Mouse (Mus musculus) CH12.LX (cell line): ENCODE results near the gene Ezh2. TPM values are rescaled to one million over a fixed set of nuclear protein-coding genes. Genes with fewer than 3 reads are reported as not detected.

ENCODE experiments used
- DNase-seq: peaks from one replicate; pipeline ENCODE4 v3.0.0-alpha.2; 2013; ENCODE audit errors: extremely low read depth
- H3K27ac ChIP-seq: 2 replicates; pipeline ENCODE4 v1.5.1; 2012; ENCODE audit warnings: low read depth, mild to moderate bottlenecking, control low read depth, moderate library complexity; ENCODE audit not compliant: insufficient read depth
- H3K27me3 ChIP-seq: replicated peaks from 2 replicates; pipeline ENCODE3; 2012; ENCODE audit warnings: inconsistent platforms
- H3K36me3 ChIP-seq, 2 experiments: replicated peaks in 1 of 2; 2 replicates each; pipeline versions ENCODE3 to v1.6.1; 2012; ENCODE audit warnings: inconsistent platforms in 1 of 2, low read length in 1 of 2, mild to moderate bottlenecking in 1 of 2, mixed read lengths in 1 of 2, moderate library complexity in 1 of 2; ENCODE audit not compliant: control insufficient read depth in 1 of 2, insufficient read depth in 1 of 2
- H3K4me1 ChIP-seq, 2 experiments: 2 replicates each; pipeline ENCODE4 v1.6.1; 2012; ENCODE audit warnings: inconsistent platforms in 1 of 2, moderate library complexity in 1 of 2; ENCODE audit not compliant: insufficient read depth in 2 of 2, control insufficient read depth in 1 of 2
- H3K4me2 ChIP-seq: 2 replicates; pipeline ENCODE4 v1.6.1; 2012; ENCODE audit warnings: low read depth, mild to moderate bottlenecking, control low read depth; ENCODE audit not compliant: poor library complexity, insufficient read depth, severe bottlenecking
- H3K4me3 ChIP-seq, 3 experiments: fragments of 150-350 bp in 1 of 3; sonication (generic) in 1 of 3; replicated peaks in 1 of 3; 2 replicates each; pipeline versions ENCODE3 to v1.5.1; 2011 to 2012; ENCODE audit warnings: low read depth in 2 of 3, low read length in 2 of 3, mild to moderate bottlenecking in 2 of 3, moderate library complexity in 2 of 3, control low read depth in 1 of 3, improper control_type of control experiment in 1 of 3, inconsistent platforms in 1 of 3, mixed read lengths in 1 of 3; ENCODE audit not compliant: poor library complexity in 1 of 3
- H3K79me2 ChIP-seq: replicated peaks from 2 replicates; pipeline ENCODE4 v1.6.1; 2012; ENCODE audit warnings: mild to moderate bottlenecking, moderate library complexity; ENCODE audit not compliant: control insufficient read depth, poor library complexity, insufficient read depth, severe bottlenecking; ENCODE audit errors: extremely low read depth
- H3K9ac ChIP-seq: 2 replicates; pipeline ENCODE4 v1.6.1; 2012; ENCODE audit warnings: low read depth, mild to moderate bottlenecking, control low read depth, moderate library complexity; ENCODE audit not compliant: insufficient read depth
- H3K9me3 ChIP-seq: replicated peaks from 2 replicates; pipeline ENCODE3; 2012; ENCODE audit warnings: low read length, inconsistent platforms, mixed read lengths
- BHLHE40 ChIP-seq: IDR thresholded peaks from 2 replicates; pipeline ENCODE4 v1.6.1; 2011; ENCODE audit warnings: mild to moderate bottlenecking, low read depth, low read length, improper control_type of control experiment
- CHD2 ChIP-seq: IDR thresholded peaks from 2 replicates; pipeline ENCODE4 v1.6.1; 2011; ENCODE audit warnings: low read length, improper control_type of control experiment
- EP300 ChIP-seq: IDR thresholded peaks from 2 replicates; pipeline ENCODE4 v1.6.1; 2011; ENCODE audit warnings: low read length, improper control_type of control experiment
- GABPA ChIP-seq: IDR thresholded peaks from 2 replicates; pipeline ENCODE4 v1.6.1; 2012; ENCODE audit warnings: low read depth, low read length, improper control_type of control experiment, inconsistent platforms; ENCODE audit not compliant: insufficient replicate concordance
- HCFC1 ChIP-seq: IDR thresholded peaks from 2 replicates; pipeline ENCODE4 v1.6.1; 2012; ENCODE audit warnings: low read depth, mild to moderate bottlenecking, inconsistent platforms, low read length, improper control_type of control experiment
- JUN ChIP-seq: IDR thresholded peaks from 2 replicates; pipeline ENCODE4 v1.6.1; 2011; ENCODE audit warnings: low read depth, mild to moderate bottlenecking, low read length, improper control_type of control experiment, moderate library complexity; ENCODE audit not compliant: insufficient read depth
- JUND ChIP-seq: conservative IDR thresholded peaks from 2 replicates; pipeline ENCODE4 v1.6.1; 2011; ENCODE audit warnings: low read depth, low read length, improper control_type of control experiment
- MAX ChIP-seq: IDR thresholded peaks from 2 replicates; pipeline ENCODE4 v1.6.1; 2011; ENCODE audit warnings: low read length, improper control_type of control experiment
- MAZ ChIP-seq: IDR thresholded peaks from 2 replicates; pipeline ENCODE4 v1.6.1; 2012; ENCODE audit warnings: low read depth, mild to moderate bottlenecking, inconsistent platforms, low read length, improper control_type of control experiment, moderate library complexity
- NELFE ChIP-seq: IDR thresholded peaks from 2 replicates; pipeline ENCODE4 v1.6.1; 2011; ENCODE audit warnings: low read depth, low read length, improper control_type of control experiment
- NRF1 ChIP-seq: IDR thresholded peaks from 2 replicates; pipeline ENCODE4 v1.6.1; 2014; ENCODE audit warnings: low read depth, mild to moderate bottlenecking, inconsistent platforms, low read length, improper control_type of control experiment, moderate library complexity
- POLR2A ChIP-seq: IDR thresholded peaks from 2 replicates; pipeline ENCODE4 v1.6.1; 2011; ENCODE audit warnings: low read depth, mild to moderate bottlenecking, improper control_type of control experiment, low read length
- RAD21 ChIP-seq: IDR thresholded peaks from 2 replicates; pipeline ENCODE4 v1.6.1; 2011; ENCODE audit warnings: low read depth, mild to moderate bottlenecking, low read length, improper control_type of control experiment, moderate library complexity
- RCOR1 ChIP-seq: conservative IDR thresholded peaks from 2 replicates; pipeline ENCODE4 v1.6.1; 2012; ENCODE audit warnings: low read depth, mild to moderate bottlenecking, inconsistent platforms, low read length, improper control_type of control experiment
- SMC3 ChIP-seq: IDR thresholded peaks from 2 replicates; pipeline ENCODE4 v1.6.1; 2011; ENCODE audit warnings: low read depth, low read length, improper control_type of control experiment
- TBP ChIP-seq: conservative IDR thresholded peaks from 2 replicates; pipeline ENCODE4 v1.6.1; 2011; ENCODE audit warnings: low read depth, low read length, improper control_type of control experiment
- USF1 ChIP-seq: IDR thresholded peaks from 2 replicates; pipeline ENCODE4 v1.6.1; 2014; ENCODE audit warnings: low read depth, mild to moderate bottlenecking, inconsistent platforms, low read length, improper control_type of control experiment
- USF2 ChIP-seq: conservative IDR thresholded peaks from 2 replicates; pipeline ENCODE4 v1.6.1; 2011; ENCODE audit warnings: low read depth, low read length, improper control_type of control experiment
- ZC3H11A ChIP-seq: IDR thresholded peaks from 2 replicates; pipeline ENCODE4 v1.6.1; 2012; ENCODE audit warnings: low read depth, mild to moderate bottlenecking, inconsistent platforms, low read length, improper control_type of control experiment
- ZKSCAN1 ChIP-seq: IDR thresholded peaks from 2 replicates; pipeline ENCODE4 v1.6.1; 2012; ENCODE audit warnings: low read depth, inconsistent platforms, low read length, improper control_type of control experiment, borderline replicate concordance
- ZMIZ1 ChIP-seq: IDR thresholded peaks from 2 replicates; pipeline ENCODE4 v1.6.1; 2012; ENCODE audit warnings: low read depth, mild to moderate bottlenecking, inconsistent platforms, low read length, improper control_type of control experiment
- ZNF384 ChIP-seq: IDR thresholded peaks from 2 replicates; pipeline ENCODE4 v1.6.1; 2012; ENCODE audit warnings: low read depth, low read length, improper control_type of control experiment, inconsistent platforms
- dilution Hi-C: fragments of 300-500 bp; cut with MboI; formaldehyde crosslinking; loops from 2 replicates; pipeline ENCODE4 v1.14.3; 2020; ENCODE audit warnings: low sequenced_read_pairs; ENCODE audit not compliant: extremely low pct_unique_long_range_greater_than_20kb, extremely low pct_ligation_motif_present
- in situ Hi-C: fragments of 300-500 bp; cut with MboI; formaldehyde crosslinking; loops from 3 replicates; pipeline ENCODE4 v1.14.3; 2019; ENCODE audit warnings: low sequenced_read_pairs, low pct_ligation_motif_present, low pct_unique_long_range_greater_than_20kb, mixed read lengths
- polyA plus RNA-seq: library from polyadenylated mRNA; unstranded; fragments of >175 nt; gene quantifications from 2 replicates; pipeline ENCODE4 v1.2.1, GENCODE M21; 2012; ENCODE audit warnings: low read depth; ENCODE audit not compliant: insufficient read length
- total RNA-seq, 2 experiments: library from RNA; depleted of rRNA; stranded (reverse); fragments of 300-350 nt in 1 of 2; fragments of >200 nt in 1 of 2; gene quantifications; 2 replicates each; pipeline ENCODE4 v1.2.3; 2012 to 2014

Ezh2 gene
- total and polyA plus RNA-seq, 3 experiments = 66.3 to 154 (median 127) TPM

DNA sequence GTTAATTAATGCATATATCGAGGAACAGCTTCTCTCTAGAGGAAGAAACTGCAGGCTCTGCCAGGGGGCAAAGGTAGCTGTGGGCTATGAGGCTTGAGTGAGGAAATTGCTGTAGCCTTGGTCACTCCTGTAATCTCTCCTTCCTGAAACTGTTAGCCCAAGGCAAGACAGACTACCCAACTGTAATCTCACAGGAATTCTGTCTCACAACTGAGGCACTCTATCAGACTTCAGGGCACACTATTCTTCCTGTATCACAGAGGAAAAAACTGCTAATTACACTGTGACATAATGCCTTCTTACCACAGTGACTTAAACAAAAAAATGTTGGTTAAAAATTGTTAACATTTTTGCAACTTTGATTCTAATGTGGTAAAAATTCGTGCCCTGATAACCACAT is 35.9 kb downstream of the Ezh2 start:
- Histone ChIP-seq H3K36me3 (peaks cover 25 to 83% of the 10 kb centered on the region in 2 experiments), H3K27ac (no peak overlapping the region), H3K9ac (no peak overlapping the region), H3K79me2 (peaks cover 23% of the 10 kb centered on the region), H3K4me3 (no peak overlapping the region), H3K4me1 (peaks cover 5 to 29% of the 10 kb centered on the region in 2 experiments; a peak in 2 of 4 replicates), H3K27me3 (no peaks in the 10 kb centered on the region), H3K4me2 (no peak overlapping the region), H3K9me3 (no peaks in the 10 kb centered on the region)
- dilution Hi-C loops = no loop called here
- in situ Hi-C loops = no loop called here
- no peak for DNase-seq
- TF ChIP-seq SMC3 = no peak
- no peak for TF ChIP-seq CHD2
- no peak for TF ChIP-seq ZC3H11A
- no peak for TF ChIP-seq RAD21
- TF ChIP-seq ZNF384 = no peak
- no peak for TF ChIP-seq BHLHE40
- no peak for TF ChIP-seq MAX
- no peak for TF ChIP-seq NRF1
- TF ChIP-seq NELFE = no peak
- TF ChIP-seq RCOR1 = no peak
- no peak for TF ChIP-seq POLR2A
- TF ChIP-seq TBP = no peak
- no peak for TF ChIP-seq EP300
- no peak for TF ChIP-seq GABPA
- no peak for TF ChIP-seq JUND
- TF ChIP-seq ZKSCAN1 = no peak
- no peak for TF ChIP-seq USF2
- no peak for TF ChIP-seq ZMIZ1
- no peak for TF ChIP-seq HCFC1

- no peaks in the 10 kb centered on the region for H3K9me3 ChIP-seq
- H3K4me2 ChIP-seq = no peak overlapping the region
- no peak overlapping the region for H3K27ac ChIP-seq
- in situ Hi-C loops = no loop called here
- dilution Hi-C loops = no loop called here
- peaks cover 2% of the 10 kb centered on the region; the same call in 1 of the 2 replicates for H3K79me2 ChIP-seq
- DNase-seq = no peak
- peaks cover 39 to 89% of the 10 kb centered on the region in 2 experiments for H3K36me3 ChIP-seq
- no peaks in the 10 kb centered on the region for H3K4me1 ChIP-seq
- no peaks in the 10 kb centered on the region for H3K27me3 ChIP-seq
- H3K4me3 ChIP-seq = no peak overlapping the region
- no peak for TF ChIP-seq POLR2A
- no peak for TF ChIP-seq JUN
- TF ChIP-seq GABPA = no peak
- TF ChIP-seq USF1 = no peak
- no peak for TF ChIP-seq SMC3
- no peak for TF ChIP-seq JUND
- no peak for TF ChIP-seq NELFE
- no peak for TF ChIP-seq MAZ
- no peak for TF ChIP-seq RCOR1
- TF ChIP-seq HCFC1 = no peak
- no peak for TF ChIP-seq NRF1
- H3K9ac ChIP-seq = no peak overlapping the region
Measured at GRCm38 (mm10) chr6:47552280-47552679, 42.9 kb downstream of the Ezh2 start.
